Mouse (Mus musculus) kidney, adult 9 months (tissue): Measurements from ENCODE around the gene Wdr34.

Experiments
- DNase-seq: peaks from one replicate; pipeline ENCODE4 v3.0.0; 2022

The Wdr34 gene

DNA sequence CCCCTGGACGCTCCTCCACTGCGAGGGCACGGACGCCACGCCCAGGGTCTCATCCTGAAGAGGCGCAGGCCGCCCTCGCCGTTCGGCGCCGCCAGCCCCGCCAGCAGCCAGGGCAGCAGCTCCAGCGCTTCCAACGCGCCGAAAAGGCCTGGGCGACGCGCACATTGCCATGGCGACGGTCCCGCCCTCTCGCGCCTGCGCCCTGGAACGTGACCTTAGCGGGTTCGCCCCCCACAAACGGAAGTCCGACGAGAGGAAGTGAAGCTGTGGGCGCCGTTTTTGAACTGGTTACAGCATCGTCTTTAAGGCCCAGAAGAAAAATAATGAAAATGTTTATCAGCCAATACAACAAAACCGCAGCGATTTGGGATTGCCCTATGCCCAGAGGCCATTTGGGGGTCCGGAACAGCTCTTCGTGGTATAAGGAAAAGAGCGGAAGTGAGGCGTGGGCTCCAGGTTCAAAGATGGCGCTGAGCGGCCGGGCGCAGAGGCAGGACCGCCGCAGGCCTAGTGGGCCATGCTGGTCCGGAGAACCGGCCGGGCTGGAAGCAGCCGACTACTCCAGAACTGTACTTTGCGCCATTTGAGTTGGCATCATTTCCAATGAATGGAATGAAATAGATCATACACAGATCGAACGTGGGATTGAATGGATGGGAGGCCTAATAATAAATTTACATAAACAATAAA is at the start of gene Wdr34:
Gene Wdr34 (minus strand): TSS at position 183 of the 690 bp plus-strand sequence.
- DNase-seq = peak; percentile 98

DNA sequence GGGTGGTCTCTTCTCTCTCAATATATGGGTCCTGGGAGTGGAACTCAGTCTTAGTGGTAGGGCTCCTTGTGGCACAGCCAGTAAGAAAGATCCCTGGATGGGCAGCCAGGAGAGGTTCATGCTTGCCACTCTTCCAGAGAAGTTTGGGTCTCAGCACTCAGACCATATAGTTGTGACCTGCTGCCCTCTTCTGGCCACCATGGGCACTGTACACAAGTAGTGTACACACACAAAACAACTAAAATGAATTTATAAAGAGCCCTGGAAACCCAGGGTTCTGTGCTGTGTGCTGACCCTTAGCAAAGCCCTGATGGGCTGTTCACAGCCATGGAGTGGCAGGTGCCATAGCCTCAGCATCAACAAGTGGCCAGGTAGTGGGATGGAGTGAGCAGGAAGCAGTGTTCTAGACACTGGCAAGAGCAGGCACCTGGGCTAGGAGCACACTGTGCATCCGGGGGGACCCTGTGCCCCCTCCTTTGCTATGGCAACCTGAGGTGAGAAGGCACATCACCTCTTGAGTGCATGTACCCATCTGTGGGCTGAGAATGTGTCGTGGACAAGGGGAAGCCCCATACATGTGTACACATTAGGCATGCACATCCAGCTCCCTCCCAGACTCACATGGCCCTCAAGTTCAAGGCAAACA is 47.3 kb upstream of the Wdr34 start:
- peak; percentile 71 for DNase-seq

GRCm38 (mm10) chr2:30094208-30094588 is 45.5 kb upstream of the Wdr34 start:
- no peak for DNase-seq

DNA sequence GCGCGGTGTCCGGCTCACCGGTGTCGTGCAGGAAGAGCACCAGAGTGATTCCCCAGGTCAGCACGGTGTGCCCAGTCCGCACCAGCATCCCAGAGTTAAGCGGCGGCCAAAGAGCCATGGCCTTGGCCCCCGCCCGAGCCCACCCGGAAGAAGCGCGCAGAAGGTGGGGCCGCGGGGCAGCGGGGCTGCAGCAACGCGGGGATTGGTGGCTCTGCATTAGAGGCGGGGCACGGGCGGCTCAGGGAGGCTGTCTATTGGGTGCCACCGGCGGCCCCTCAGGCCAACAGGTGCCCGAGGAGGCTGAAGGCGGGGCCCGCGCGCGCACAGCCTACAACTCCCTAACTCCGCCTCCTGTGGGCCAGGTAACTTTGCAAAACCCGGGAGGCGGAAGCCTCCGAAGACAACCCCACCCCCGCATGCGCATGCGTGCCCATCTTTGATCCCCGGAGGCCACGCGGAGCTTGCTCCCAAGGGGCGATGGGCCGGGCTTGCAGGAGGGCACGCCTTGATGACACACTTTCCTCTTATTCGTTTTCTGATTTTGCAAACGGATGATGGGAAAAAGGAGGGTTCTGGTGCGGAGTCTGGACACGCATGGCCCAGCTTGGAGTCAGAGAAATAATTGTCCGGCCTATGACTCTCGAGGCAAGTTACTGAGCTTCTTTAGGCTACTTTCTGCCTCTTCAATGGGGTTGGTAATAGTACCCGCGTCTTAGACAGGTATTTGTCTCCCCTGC is 45.0 kb upstream of the Wdr34 start, which contains the start of gene Zdhhc12:
Gene Zdhhc12 (minus strand): TSS at position 178 of the 737 bp plus-strand sequence.
- DNase-seq = peak; percentile 98

- no peak for DNase-seq
Measured at GRCm38 (mm10) chr2:30092280-30092918, 43.7 kb upstream of the Wdr34 start.

- no peak for DNase-seq
Measured at GRCm38 (mm10) chr2:30091521-30091920, 42.8 kb upstream of the Wdr34 start.

DNA sequence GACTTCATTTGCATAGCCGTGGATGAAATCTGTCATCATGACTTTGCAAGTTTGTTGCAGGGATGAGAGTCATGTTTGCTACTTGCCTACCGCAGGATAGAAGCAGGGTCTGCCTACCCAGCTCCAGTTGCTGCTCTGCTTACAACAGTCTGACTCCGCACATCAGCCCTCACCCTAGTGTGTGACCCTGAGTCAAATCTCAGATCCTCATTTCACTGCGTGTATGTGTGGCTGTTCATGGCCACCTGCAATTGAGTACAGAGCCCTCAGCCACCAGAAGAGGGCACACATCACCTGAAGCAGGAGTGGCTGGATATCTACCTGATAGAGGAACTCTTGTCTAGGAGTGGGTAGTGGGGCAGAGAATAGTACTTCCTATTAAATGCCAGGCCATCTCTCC is 38.6 kb upstream of the Wdr34 start:
- DNase-seq = no peak

DNA sequence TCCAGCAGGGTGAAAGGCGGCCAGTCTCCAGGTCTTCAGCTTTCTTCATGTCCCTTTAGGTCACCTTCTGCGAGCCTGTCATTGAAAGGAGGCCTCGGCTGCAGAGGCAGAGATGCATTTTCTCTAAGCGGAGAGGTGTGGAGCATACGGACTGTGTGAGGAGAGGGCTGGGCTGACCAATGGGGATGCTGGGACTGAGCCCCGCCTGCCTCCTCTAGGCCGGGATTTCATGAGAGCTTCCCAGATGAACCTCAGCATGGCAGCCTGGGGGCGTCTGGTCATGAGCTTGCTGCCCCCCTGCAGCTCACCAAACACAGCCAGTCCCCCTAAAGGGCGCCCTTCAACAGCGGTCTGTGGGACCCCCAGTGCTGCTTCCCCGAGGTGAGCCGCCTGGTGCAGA is 36.0 kb upstream of the Wdr34 start:
- DNase-seq = no peak

DNA sequence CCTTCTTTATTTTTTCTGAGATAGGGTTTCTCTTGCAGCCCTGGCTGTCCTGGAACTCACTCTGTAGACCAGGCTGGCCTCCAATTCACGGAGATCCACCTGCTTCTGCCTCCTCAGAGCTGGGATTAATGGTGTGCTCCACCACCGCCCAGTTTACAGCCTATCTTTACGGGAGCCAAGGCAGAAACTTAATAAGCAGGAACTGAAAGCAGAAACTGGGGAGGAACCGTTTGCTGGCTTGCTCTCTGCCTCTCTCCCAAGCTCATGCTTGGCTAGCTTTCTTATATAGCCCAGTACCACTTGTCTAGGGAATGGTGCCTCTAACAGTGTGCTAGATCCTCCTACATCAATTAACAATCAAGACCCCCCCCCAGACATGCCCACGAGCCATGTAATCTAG is 35.4 kb upstream of the Wdr34 start:
- DNase-seq = no peak

GRCm38 (mm10) chr2:30080181-30080800 is 31.6 kb upstream of the Wdr34 start:
- no peak for DNase-seq

GRCm38 (mm10) chr2:30078760-30079159 is 30.1 kb upstream of the Wdr34 start:
- no peak for DNase-seq

- DNase-seq = no peak
Measured at GRCm38 (mm10) chr2:30078349-30078712, 29.6 kb upstream of the Wdr34 start.

DNA sequence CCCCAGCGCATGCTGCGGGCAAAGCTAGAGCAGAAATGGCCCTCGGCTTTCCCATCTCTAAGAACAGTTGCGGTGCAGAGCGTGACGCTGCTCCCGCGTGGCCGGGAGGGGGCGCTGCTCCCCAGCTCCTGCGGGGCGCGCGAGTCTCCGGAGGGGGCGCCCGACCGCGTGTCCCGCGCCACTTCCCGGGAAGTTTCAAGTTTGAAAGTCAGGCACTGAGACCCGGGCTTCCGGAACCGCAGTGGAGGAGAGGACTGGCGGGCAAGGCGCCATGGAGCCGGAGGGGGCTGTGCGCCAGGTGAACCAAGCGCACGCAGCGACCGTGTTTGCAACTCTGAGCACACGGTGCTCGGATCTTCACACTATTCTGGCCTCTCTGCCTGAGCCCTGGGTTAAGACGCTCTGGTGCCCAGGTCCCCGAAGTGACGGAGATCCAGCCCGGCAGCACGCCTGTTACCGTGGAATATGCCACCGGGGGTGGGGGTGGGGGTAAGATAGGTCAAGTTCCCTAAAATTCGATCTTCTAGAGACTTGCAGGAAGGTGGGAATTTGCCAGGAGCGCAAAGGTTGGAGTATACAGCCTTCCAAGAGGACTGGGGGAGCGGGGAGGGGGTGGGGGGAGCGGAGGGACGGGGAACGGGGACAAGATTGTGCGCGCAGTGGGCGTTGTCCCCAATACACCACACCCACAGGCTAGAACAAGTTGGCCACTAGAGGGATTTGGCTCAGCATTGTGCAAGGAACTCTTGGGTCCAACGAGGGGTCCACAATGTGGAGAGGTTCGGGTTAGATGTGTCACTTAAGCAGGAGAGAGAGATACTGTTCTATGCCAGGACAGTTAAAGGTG is 29.0 kb upstream of the Wdr34 start, which contains the start of gene Pkn3:
Gene Pkn3 (plus strand): TSS at position 183 of the 847 bp plus-strand sequence.
- peak; percentile 86 for DNase-seq

GRCm38 (mm10) chr2:30076959-30077358 is 28.3 kb upstream of the Wdr34 start:
- no peak for DNase-seq

GRCm38 (mm10) chr2:30076439-30076838 is 27.8 kb upstream of the Wdr34 start:
- no peak for DNase-seq

DNA sequence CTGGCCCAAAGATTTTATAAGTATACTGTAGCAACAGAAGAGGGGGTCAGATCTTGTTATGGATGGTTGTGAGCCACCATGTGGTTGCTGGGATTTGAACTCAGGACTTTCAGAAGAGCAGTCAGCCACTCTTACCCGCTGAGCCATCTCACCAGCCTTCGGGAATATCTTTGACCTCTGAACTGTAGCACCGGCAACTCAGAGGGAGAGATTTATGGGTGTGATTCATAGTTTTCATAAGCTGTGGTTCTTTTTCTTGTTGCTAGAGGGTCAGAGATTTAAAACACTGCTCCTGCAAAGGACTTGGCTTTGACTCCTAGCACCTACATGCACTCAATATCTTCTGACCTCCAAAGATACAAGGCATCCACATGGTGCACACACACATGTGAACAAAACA is 26.9 kb upstream of the Wdr34 start:
- no peak for DNase-seq

DNA sequence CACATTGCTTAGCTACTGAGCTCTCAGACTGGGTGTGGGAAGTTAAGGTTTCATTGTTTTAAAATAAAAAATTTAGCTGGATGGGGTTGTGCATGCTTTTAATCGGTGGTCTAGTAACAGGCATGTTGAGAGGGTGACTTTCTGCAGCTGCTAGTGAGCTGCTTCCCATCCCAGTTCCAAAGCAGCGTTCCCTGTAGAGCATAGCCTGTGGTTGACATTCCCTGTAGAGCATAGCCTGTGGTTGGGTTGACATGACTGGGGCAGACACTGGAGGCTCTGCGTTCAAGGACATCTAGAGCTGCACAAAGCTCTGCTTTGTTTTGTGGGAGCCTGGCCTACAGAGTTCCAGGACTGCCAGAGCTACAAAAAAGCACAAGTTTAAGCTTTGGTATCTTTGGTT is 24.6 kb upstream of the Wdr34 start:
- DNase-seq = no peak

DNA sequence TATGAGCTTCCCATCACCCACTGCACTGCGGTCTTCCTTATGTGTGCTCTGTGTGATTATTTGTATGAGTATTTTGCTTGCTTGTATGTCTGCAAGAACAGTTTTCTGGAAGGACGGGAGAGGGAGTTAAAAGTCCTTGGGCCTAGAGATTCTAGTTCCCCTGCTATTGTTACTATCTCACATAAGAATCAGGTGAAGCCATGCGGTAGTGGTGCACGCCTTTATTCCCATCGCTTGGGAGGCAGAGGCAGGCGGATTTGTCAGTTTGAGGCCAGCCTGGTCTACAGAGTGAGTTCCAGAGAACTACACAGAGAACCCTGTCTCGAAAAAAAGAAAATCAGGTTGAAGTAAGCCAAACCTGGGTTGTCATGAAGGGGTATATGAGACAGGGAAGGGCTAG is 24.2 kb upstream of the Wdr34 start:
- no peak for DNase-seq

DNA sequence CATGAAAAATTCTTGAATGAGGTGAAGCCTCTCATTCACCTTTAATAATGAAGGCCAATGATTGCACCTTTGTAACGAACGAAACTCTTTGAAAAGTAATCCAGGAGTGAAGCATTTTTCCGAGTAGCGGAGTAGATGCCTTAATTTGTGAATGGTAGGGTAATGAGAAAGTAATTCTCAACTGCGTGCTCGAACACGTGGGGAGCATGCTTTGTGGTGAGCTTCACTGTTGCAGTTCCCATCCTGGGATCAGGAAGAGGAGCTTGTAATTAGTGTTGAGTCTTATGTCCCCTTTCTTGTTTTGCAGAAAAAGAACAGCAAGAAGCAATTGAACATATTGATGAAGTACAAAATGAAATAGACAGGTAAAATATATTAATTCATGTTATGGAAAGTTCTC is 19.3 kb upstream of the Wdr34 start:
- no peak for DNase-seq

GRCm38 (mm10) chr2:30067031-30067888 is 18.6 kb upstream of the Wdr34 start:
- DNase-seq = peak; percentile 39
